Mouse (Mus musculus) left cerebral cortex, postnatal 36 days (tissue): ENCODE measurements at regions not wholly inside any gene's neighbourhood (a gene's known extent, or its start where the extent isn't known, plus 50 kb on each side); places are given as distances from the start of the nearest gene placed in this dataset.

Source experiments
- DNase-seq, 2 experiments: peaks; one replicate each; pipeline ENCODE4 v3.0.0; 2021 to 2022; ENCODE audit warnings: low spot score in 2 of 2, mixed read lengths in 1 of 2
- intact Hi-C: fragments of 180-260 bp; cut with DNase I; formaldehyde crosslinking; loops from one replicate; pipeline ENCODE4 v1.15.1; 2025

DNA sequence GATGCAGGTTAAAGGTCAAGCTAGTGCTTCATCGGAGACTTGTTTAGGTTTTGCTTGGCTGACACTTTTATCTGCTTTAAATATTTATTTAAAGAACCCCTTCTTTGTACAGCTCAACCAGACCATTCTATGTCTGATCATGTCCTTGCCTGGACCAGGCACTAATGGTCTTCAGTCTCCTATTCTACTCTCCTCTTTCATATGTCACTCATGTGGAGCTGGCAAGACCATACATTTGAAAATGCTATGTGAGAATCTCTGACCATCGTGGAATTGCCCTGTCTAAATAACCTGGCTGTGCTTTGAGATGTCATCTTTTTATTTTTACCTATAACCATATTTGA is 74.4 kb upstream of the Il15 start:
- intact Hi-C loops, result no loop called here
- no peak for DNase-seq

DNA sequence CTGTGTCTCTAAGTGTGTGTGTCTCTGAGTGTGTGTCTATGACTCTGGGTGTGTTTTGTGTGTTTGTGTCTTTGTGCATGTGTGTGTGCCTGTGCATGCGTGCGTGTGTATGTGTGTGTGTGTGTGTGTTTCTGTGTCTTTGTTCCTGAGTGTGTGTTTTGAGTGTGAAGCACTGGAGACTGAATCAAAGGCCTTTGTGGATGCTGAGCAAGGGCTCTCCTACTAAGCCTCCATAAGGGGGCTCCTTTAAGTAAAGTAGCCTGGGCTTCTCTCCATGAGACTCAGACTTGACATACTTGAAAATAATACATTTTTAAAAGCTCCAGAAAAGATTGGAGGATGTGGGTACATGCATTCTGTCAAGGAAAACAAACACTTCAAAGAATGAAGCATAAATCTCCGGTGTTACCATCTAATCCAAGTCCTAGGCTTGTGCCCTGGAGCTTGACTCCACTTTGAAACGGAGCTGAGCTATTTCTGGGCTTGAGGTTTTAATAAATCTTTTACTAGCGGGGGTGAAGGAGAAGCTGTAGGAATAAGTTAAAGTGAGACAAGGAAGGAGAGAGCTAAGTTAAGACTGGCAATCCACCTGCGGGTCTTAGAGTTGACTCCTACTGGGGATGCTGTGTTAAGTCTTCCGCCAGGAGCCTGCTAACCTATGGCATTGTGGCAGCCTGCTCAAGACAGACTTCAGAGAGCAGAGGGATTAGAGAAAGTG is 73.8 kb upstream of the Il15 start:
- intact Hi-C loops, result no loop called here
- DNase-seq, result no peak

DNA sequence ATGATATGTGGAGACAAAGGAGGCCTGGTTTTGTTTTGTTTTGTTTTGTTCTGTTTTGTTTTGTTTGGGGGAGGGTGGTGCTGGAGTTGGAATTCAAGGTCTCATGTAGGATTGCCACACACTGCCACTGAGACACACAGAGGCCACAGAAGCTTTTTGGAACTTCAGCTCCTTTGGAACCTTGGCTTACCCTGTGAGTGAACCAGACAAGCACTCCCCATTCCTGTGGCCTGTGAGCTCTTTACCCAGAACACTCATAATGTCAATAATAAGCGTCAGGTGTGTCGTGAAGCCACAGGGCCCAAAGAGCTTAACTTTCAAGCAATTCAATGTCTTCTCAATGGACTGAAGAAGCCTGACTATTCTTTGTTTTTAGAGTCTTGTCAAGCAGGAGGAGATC is 70.2 kb upstream of the Il15 start:
- DNase-seq, result no peak
- intact Hi-C loops, result no loop called here

DNA sequence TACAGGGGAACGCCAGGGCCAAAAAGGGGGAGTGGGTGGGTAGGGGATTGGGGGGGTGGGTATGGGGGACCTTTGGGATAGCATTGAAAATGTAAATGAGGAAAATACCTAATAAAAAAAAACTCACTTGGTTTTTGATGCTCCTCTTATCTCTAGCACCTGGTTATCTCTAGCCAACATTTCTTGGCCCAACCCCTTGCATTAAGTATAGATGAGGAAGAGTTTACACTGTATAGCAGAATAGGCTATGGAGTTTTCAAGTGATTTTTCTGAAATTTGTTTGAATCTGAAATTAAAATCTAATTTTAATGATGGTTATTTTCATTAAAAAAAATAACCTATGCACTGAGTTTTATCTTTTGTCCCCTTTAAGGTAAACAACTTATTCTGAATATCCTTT is 68.8 kb upstream of the Il15 start:
- intact Hi-C loops, result no loop called here
- no peak for DNase-seq

DNA sequence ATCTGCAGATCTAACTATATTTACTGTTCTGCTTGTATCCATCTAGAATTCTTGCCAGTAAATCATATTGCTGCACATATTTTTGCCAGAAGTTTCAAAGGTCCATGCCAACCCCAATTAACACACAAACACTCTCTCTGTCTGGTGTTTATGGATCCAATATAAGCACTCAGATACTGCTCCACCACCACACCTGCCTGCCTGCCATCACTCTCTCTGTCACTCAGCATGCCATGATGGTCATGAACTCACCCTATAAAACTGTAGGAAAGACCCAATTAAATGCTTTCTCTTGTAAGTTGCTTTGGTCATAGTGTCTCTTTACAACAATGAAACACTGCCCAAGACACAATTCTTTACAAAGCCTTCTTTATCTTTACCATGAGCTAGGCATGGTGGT is 66.8 kb upstream of the Il15 start:
- DNase-seq, result no peak
- intact Hi-C loops, result no loop called here

DNA sequence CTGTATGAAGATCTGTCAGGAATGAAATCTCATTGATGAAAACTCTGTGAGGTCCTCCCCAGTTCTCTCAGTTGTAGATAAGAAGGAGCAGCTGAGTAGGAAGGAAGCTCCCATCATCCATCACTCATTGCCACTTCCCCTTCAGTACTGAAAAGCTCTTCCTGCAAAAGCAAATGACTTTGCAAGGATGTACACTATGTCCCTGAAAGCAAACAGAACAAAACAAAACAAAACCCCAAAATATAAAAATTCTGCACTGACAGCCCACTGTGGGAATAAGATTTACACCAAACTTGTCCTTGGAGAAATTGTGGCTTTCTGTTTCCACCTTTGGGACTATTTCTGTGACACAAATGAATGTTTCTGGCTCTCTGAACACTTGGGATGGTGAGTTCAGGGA is 59.8 kb upstream of the Il15 start:
- intact Hi-C loops, result no loop called here

DNA sequence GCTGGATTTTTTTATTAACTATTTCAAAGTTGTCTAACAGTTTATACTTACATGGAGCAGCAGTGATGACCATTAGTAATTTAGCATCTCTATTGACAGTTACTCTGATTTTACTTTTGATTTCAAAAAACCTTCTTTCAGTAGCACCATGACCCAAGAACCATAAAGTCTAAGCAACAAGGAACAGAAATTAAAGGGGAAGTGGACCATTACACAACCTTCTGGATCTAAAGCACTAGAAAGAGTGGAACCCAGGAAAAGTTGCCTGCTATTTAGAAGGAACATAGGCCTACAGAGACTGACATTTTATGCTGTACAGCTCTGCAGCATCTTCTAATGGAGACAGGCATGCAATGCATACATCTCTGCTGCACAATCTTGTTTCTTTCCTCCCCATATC is 56.0 kb upstream of the Il15 start:
- intact Hi-C loops, result no loop called here
- no peak for DNase-seq

More for the DNA sequence above, 59.8 kb upstream of the Il15 start:
- DNase-seq, result no peak

DNA sequence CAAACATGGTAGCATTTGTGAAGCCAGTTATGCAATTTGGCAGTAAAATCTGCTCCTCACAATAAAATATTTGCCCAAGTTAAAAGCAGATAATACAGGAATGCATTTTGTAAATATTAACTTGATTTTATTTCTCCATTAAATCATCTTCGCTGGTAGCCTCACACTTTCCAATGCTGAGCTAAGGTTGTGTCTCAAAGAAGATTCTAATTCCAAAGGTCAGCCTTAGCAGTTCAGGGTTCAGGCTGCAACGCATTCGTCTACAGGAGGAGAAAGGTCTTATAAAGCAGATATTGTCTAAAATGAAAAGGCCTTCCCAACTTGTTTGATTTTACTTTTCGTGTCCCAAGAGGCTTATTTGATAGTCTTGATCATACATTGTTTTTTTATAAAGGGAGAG is 51.0 kb upstream of the Il15 start:
- intact Hi-C loops, result no loop called here

More for the DNA sequence above, 51.0 kb upstream of the Il15 start:
- no peak for DNase-seq
